Mouse (Mus musculus) MEL (cell line): ENCODE results near the gene Nme7. TPM values are rescaled to one million over a fixed set of nuclear protein-coding genes. Genes with fewer than 3 reads are reported as not detected.

Source experiments
- DNase-seq: peaks from one replicate; pipeline ENCODE4 v3.0.0; 2011; ENCODE audit warnings: low read depth, low spot score
- H3K27ac ChIP-seq: 2 replicates; pipeline ENCODE4 v1.5.1; 2012; ENCODE audit warnings: low read depth, mild to moderate bottlenecking, control low read depth, low read length, moderate library complexity; ENCODE audit not compliant: control insufficient read depth
- H3K27me3 ChIP-seq, 2 experiments: fragments of 150-350 bp in 1 of 2; sonication (generic) in 1 of 2; 2 replicates each; pipeline ENCODE4 v1.6.1; 2012; ENCODE audit warnings: low read length in 2 of 2, mild to moderate bottlenecking in 2 of 2, improper control_type of control experiment in 1 of 2, moderate library complexity in 1 of 2; ENCODE audit not compliant: insufficient read depth in 2 of 2, control insufficient read depth in 1 of 2
- H3K36me3 ChIP-seq, 2 experiments: 2 replicates each; pipeline ENCODE4 v1.6.1; 2012 to 2014; ENCODE audit warnings: low read length in 2 of 2, improper control_type of control experiment in 1 of 2, inconsistent platforms in 1 of 2, mild to moderate bottlenecking in 1 of 2; ENCODE audit not compliant: insufficient read depth in 2 of 2, control insufficient read depth in 1 of 2
- H3K4me1 ChIP-seq, 2 experiments: fragments of 150-350 bp in 1 of 2; sonication (generic) in 1 of 2; 2 replicates each; pipeline ENCODE4 v1.6.1; 2012; ENCODE audit warnings: low read length in 2 of 2, improper control_type of control experiment in 1 of 2, mild to moderate bottlenecking in 1 of 2; ENCODE audit not compliant: insufficient read depth in 2 of 2, control insufficient read depth in 1 of 2
- H3K4me3 ChIP-seq, 2 experiments: fragments of 150-350 bp in 1 of 2; sonication (generic) in 1 of 2; 2 replicates each; pipeline ENCODE4 v1.5.1; 2012; ENCODE audit warnings: low read depth in 2 of 2, low read length in 2 of 2, mild to moderate bottlenecking in 2 of 2, moderate library complexity in 2 of 2, control low read depth in 1 of 2, improper control_type of control experiment in 1 of 2; ENCODE audit not compliant: control insufficient read depth in 1 of 2, insufficient read depth in 1 of 2
- H3K79me2 ChIP-seq: 2 replicates; pipeline ENCODE4 v1.6.1; 2012; ENCODE audit warnings: mild to moderate bottlenecking, low read length, moderate library complexity; ENCODE audit not compliant: control insufficient read depth, poor library complexity, insufficient read depth
- H3K9ac ChIP-seq: 2 replicates; pipeline ENCODE4 v1.6.1; 2012; ENCODE audit warnings: low read depth, mild to moderate bottlenecking, control low read depth, low read length, moderate library complexity; ENCODE audit not compliant: control insufficient read depth, poor library complexity, severe bottlenecking
- H3K9me3 ChIP-seq: fragments of 150-350 bp; sonication (generic); replicated peaks from 2 replicates; pipeline ENCODE4 v1.6.1; 2012; ENCODE audit warnings: mild to moderate bottlenecking, low read length, improper control_type of control experiment, moderate library complexity; ENCODE audit not compliant: insufficient read depth
- CHD1 ChIP-seq: IDR thresholded peaks from 2 replicates; pipeline ENCODE4 v1.6.1; 2012; ENCODE audit warnings: low read depth, mild to moderate bottlenecking, inconsistent platforms, low read length, improper control_type of control experiment
- CTCF ChIP-seq, 3 experiments: IDR thresholded peaks in 2 of 3; conservative IDR thresholded peaks in 1 of 3; 2 replicates each; pipeline ENCODE4 v1.5.1; 2011 to 2012; ENCODE audit warnings: low read length in 3 of 3, low read depth in 2 of 3, mild to moderate bottlenecking in 2 of 3, improper control_type of control experiment in 1 of 3, inconsistent platforms in 1 of 3, mixed read lengths in 1 of 3, moderate library complexity in 1 of 3; ENCODE audit not compliant: control insufficient read depth in 1 of 3, insufficient read depth in 1 of 3, poor library complexity in 1 of 3, severe bottlenecking in 1 of 3
- E2F4 ChIP-seq: IDR thresholded peaks from 2 replicates; pipeline ENCODE4 v1.6.1; 2011; ENCODE audit warnings: low read depth, low read length, improper control_type of control experiment, borderline replicate concordance
- ETS1 ChIP-seq: IDR thresholded peaks from 2 replicates; pipeline ENCODE4 v1.6.1; 2012; ENCODE audit warnings: low read depth, mild to moderate bottlenecking, inconsistent platforms, low read length, improper control_type of control experiment, moderate library complexity
- HCFC1 ChIP-seq: IDR thresholded peaks from 2 replicates; pipeline ENCODE4 v1.6.1; 2012; ENCODE audit warnings: low read depth, mild to moderate bottlenecking, inconsistent platforms, low read length, improper control_type of control experiment, moderate library complexity
- JUND ChIP-seq: IDR thresholded peaks from 2 replicates; pipeline ENCODE4 v1.6.1; 2011; ENCODE audit warnings: low read depth, mild to moderate bottlenecking, improper control_type of control experiment, low read length
- MAFK ChIP-seq: IDR thresholded peaks from 2 replicates; pipeline ENCODE4 v1.6.1; 2011; ENCODE audit warnings: low read depth, mild to moderate bottlenecking, low read length, improper control_type of control experiment, borderline replicate concordance
- MAX ChIP-seq: IDR thresholded peaks from 2 replicates; pipeline ENCODE4 v1.6.1; 2011; ENCODE audit warnings: low read length, improper control_type of control experiment
- MYB ChIP-seq: IDR thresholded peaks from 2 replicates; pipeline ENCODE4 v1.6.1; 2011; ENCODE audit warnings: mild to moderate bottlenecking, low read depth, low read length, improper control_type of control experiment
- MYC ChIP-seq: IDR thresholded peaks from 2 replicates; pipeline ENCODE4 v1.6.1; 2011; ENCODE audit warnings: low read depth, mild to moderate bottlenecking, low read length, improper control_type of control experiment, moderate library complexity
- NELFE ChIP-seq: IDR thresholded peaks from 2 replicates; pipeline ENCODE4 v1.6.1; 2011; ENCODE audit warnings: low read depth, low read length, improper control_type of control experiment
- NRF1 ChIP-seq: IDR thresholded peaks from 2 replicates; pipeline ENCODE4 v1.6.1; 2014; ENCODE audit warnings: low read depth, mild to moderate bottlenecking, inconsistent platforms, low read length, improper control_type of control experiment, moderate library complexity; ENCODE audit not compliant: poor library complexity, insufficient read depth, severe bottlenecking
- POLR2AphosphoS2 ChIP-seq: IDR thresholded peaks from 2 replicates; pipeline ENCODE4 v1.6.1; 2011; ENCODE audit warnings: low read length, improper control_type of control experiment
- POLR2AphosphoS5 ChIP-seq: IDR thresholded peaks from 2 replicates; pipeline ENCODE4 v1.6.1; 2012; ENCODE audit warnings: low read depth, borderline replicate concordance, mild to moderate bottlenecking, inconsistent platforms, low read length, moderate library complexity, mixed read lengths
- RCOR1 ChIP-seq: IDR thresholded peaks from 2 replicates; pipeline ENCODE4 v1.6.1; 2012; ENCODE audit warnings: low read depth, mild to moderate bottlenecking, inconsistent platforms, low read length, improper control_type of control experiment
- SIN3A ChIP-seq: IDR thresholded peaks from 2 replicates; pipeline ENCODE4 v1.6.1; 2012; ENCODE audit warnings: low read length, improper control_type of control experiment, inconsistent platforms
- SMC3 ChIP-seq: IDR thresholded peaks from 2 replicates; pipeline ENCODE4 v1.6.1; 2011; ENCODE audit warnings: low read depth, low read length, improper control_type of control experiment
- TAL1 ChIP-seq: IDR thresholded peaks from 2 replicates; pipeline ENCODE4 v1.6.1; 2012; ENCODE audit warnings: mild to moderate bottlenecking, inconsistent platforms, low read length, moderate library complexity, mixed read lengths
- TBP ChIP-seq: IDR thresholded peaks from 2 replicates; pipeline ENCODE4 v1.8.0; 2011; ENCODE audit warnings: low read depth, low read length, improper control_type of control experiment
- TCF12 ChIP-seq: IDR thresholded peaks from 2 replicates; pipeline ENCODE4 v1.6.1; 2014; ENCODE audit warnings: low read depth, mild to moderate bottlenecking, inconsistent platforms, low read length, improper control_type of control experiment, moderate library complexity
- UBTF ChIP-seq: IDR thresholded peaks from 2 replicates; pipeline ENCODE4 v1.6.1; 2012; ENCODE audit warnings: low read depth, mild to moderate bottlenecking, inconsistent platforms, low read length, improper control_type of control experiment, moderate library complexity, borderline replicate concordance; ENCODE audit not compliant: insufficient read depth
- ZKSCAN1 ChIP-seq: IDR thresholded peaks from 2 replicates; pipeline ENCODE4 v1.6.1; 2012; ENCODE audit warnings: low read depth, mild to moderate bottlenecking, inconsistent platforms, low read length, improper control_type of control experiment, moderate library complexity
- ZMIZ1 ChIP-seq: IDR thresholded peaks from 2 replicates; pipeline ENCODE4 v1.6.1; 2012; ENCODE audit warnings: low read depth, mild to moderate bottlenecking, inconsistent platforms, low read length, improper control_type of control experiment, moderate library complexity
- ZNF384 ChIP-seq: IDR thresholded peaks from 2 replicates; pipeline ENCODE4 v1.6.1; 2012; ENCODE audit warnings: low read depth, mild to moderate bottlenecking, inconsistent platforms, low read length, improper control_type of control experiment
- polyA plus RNA-seq, 2 experiments: library from polyadenylated mRNA; stranded (reverse) in 1 of 2; unstranded in 1 of 2; fragments of >175 nt in 1 of 2; fragments of >200 nt in 1 of 2; gene quantifications; 2 replicates each; pipeline versions ENCODE4 v1.2.1 to v1.2.4; 2012; ENCODE audit warnings: low replicate concordance in 2 of 2, low read depth in 1 of 2; ENCODE audit not compliant: insufficient read length in 2 of 2, insufficient read depth in 1 of 2, missing spikeins in 1 of 2
- total RNA-seq: library from RNA; depleted of rRNA; stranded (reverse); fragments of 300-350 nt; gene quantifications from 2 replicates; pipeline ENCODE4 v1.2.3, GENCODE M21; 2012

The Nme7 gene
- total and polyA plus RNA-seq, 3 experiments = 23.2 to 27.6 TPM; not detected in 1

DNA sequence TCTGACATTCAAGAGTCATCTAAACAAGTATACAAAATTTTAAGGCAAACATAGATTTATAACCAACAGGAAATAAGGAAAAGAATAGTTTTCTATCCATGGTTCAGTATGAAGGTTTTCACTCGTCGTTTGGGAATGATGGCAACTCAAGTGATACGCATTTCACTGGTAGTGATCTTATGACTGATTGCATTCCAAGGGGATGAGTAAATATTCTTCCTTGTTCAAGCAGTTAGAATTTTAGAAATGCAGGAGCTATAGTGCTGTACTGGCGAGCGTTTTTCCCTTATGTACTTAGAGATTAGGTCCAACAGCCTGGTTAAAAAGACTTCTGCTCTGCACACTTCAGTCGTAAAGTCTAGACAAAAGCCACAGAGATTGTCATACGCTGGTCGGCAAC, 115.5 kb downstream of the Nme7 start:
- no peaks in the 10 kb centered on the region for H3K79me2 ChIP-seq
- H3K27ac ChIP-seq = no peak overlapping the region

GRCm38 (mm10) chr1:164420623-164421354, 116.9 kb downstream of the Nme7 start:
- no peaks in the 10 kb centered on the region for H3K9me3 ChIP-seq
- no peak overlapping the region for H3K27ac ChIP-seq
- no peak overlapping the region for H3K9ac ChIP-seq
- no peak overlapping the region for H3K4me3 ChIP-seq
- DNase-seq = no peak
- H3K79me2 ChIP-seq = no peaks in the 10 kb centered on the region
- no peaks in the 10 kb centered on the region for H3K4me1 ChIP-seq
- TF ChIP-seq UBTF (no peak), ZMIZ1 (no peak), MAFK (no peak), NRF1 (no peak), CHD1 (no peak), SMC3 (no peak), JUND (no peak), HCFC1 (no peak), RCOR1 (no peak), ZKSCAN1 (no peak), TCF12 (no peak), MAX (no peak)
- H3K36me3 ChIP-seq = no peaks in the 10 kb centered on the region
- no peaks in the 10 kb centered on the region for H3K27me3 ChIP-seq

More for the DNA sequence above, 115.5 kb downstream of the Nme7 start:
- Histone ChIP-seq H3K9ac (no peak overlapping the region), H3K27me3 (no peaks in the 10 kb centered on the region), H3K36me3 (no peaks in the 10 kb centered on the region), H3K4me3 (no peak overlapping the region), H3K9me3 (no peaks in the 10 kb centered on the region), H3K4me1 (no peaks in the 10 kb centered on the region)
- no peak for DNase-seq
- no peak for TF ChIP-seq E2F4
- no peak for TF ChIP-seq RCOR1
- TF ChIP-seq UBTF = no peak
- no peak for TF ChIP-seq ETS1
- TF ChIP-seq HCFC1 = no peak
- no peak for TF ChIP-seq POLR2AphosphoS2
- TF ChIP-seq CTCF (IDR thresholded peaks at IDR 0.05 in 2 of 3, conservative IDR thresholded peaks at IDR 0.05 in 1 of 3; ENCODE audit: control insufficient read depth in 1 of 3, insufficient read depth in 1 of 3, low read depth in 2 of 3, low read length in 3 of 3, poor library complexity in 1 of 3, severe bottlenecking in 1 of 3) = no peak
- TF ChIP-seq TAL1 = no peak
- TF ChIP-seq MYB = no peak
- no peak for TF ChIP-seq ZKSCAN1
- TF ChIP-seq MYC = no peak
- no peak for TF ChIP-seq MAFK
- TF ChIP-seq TBP = no peak
- no peak for TF ChIP-seq SMC3
- TF ChIP-seq ZNF384 = no peak
- no peak for TF ChIP-seq POLR2AphosphoS5
- no peak for TF ChIP-seq SIN3A
- no peak for TF ChIP-seq NELFE
